Mouse (Mus musculus) mouse embryonic stem cell (cell line): ENCODE data around the gene Zswim4.
"Not testable (repeated sequence)": the region's sequence is repeated elsewhere in the genome, so short reads cannot be mapped to it uniquely, and the experiment has no call there.

Experiments used
- in situ Hi-C, 2 experiments: fragments of 300-500 bp; cut with MboI; formaldehyde crosslinking; loops; 1 replicate in 1 of 2; 3 replicates in 1 of 2; pipeline ENCODE4 v1.14.3; 2019 to 2020; ENCODE audit warnings: low sequenced_read_pairs in 2 of 2, low pct_unique_long_range_greater_than_20kb in 1 of 2, mixed read lengths in 1 of 2; ENCODE audit not compliant: unreplicated experiment in 1 of 2

The Zswim4 gene

DNA sequence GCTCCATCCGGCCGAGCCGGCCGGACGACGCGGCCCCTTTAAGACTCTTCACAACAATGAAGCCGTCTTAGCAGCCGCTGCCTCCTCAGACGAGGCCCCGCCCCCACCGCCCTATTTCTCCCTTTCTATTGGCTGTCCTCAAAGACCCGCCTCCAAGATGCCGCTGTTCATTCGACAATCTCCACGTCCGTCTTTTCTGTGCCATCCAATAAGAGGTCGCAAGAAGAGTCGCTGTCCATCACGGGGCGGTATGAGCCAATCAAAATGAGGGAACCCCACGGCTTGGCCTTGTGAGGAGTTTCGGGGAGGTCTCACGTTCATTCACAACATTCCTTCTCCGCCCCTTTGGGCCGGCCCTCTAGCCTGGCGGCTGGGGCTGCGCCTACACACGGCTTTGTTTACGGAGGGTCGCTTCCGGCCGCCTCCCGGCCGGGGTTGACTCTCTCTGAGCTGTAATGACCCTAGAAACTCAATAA, at the start of gene Zswim4:
TSS of gene Zswim4 (minus strand) at position 58 of the 476 bp plus-strand sequence.
- in situ Hi-C loops, result no loop called here

- in situ Hi-C loops, result not testable (repeated sequence)
Measured at GRCm38 (mm10) chr8:84285665-84286064, 48.8 kb upstream of the Zswim4 start.

DNA sequence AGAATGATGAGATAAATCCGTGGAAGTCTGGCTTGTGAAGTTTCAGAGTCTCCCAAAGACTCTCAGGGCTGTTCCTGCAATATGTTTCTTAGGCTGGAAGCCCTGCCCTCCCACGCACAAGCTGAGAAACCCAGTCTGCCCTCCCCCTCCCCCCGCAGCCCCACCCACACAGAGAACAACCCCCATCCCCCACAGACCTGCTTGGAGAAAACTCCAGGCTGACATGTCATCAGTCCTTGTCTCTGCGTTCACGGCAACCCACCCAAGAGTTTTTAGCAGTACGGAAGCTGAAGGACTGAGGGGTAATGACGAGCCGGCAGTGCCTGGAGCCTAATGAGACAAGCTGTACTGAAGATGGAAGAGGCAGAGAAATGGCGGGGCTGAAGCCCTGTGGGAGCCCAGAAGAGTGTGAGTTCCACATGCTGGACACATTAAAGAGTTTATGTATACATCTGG, 47.8 kb upstream of the Zswim4 start:
- in situ Hi-C loops, result no loop called here

DNA sequence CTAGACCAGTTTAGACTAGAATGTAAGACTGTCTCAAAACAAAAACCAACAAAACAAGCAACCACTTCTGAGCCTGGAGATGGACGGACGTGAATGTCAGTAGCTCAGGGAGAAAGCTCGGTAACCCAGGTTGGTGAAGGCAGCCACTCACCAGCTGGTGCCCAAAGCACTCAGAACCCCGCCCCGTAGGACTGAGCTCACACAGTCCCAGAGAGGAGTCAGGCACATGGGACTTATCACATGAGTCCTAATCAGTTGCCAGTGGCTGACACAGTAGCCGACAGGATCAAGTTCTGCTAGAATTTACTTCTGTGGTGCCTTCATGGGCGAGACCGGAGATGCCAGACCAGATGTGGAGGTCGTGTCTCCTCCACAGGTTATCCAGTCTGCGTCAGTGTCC, 43.9 kb upstream of the Zswim4 start:
- in situ Hi-C loops, result no loop called here

- in situ Hi-C loops, result no loop called here
Measured at GRCm38 (mm10) chr8:84276447-84276846, 39.6 kb upstream of the Zswim4 start.

DNA sequence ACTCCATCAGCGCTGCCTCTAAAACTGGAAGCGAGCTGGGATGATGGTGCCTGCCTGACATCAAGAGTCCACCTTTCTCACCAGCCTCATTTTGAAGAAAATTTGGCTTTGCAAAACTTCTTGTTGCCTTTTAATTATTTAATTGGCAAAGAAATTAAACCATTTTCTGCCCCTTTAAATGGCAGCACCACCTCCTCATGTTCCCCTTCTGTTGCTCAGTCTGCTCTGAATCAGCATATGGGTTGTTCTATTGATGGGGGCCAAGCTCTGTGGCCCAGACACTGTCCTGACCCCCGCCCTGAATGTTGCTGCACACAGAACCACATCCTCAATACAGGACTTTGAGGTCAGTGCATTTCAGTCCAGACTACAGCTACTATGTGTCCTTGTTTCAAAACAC, 37.1 kb upstream of the Zswim4 start:
- in situ Hi-C loops, result no loop called here

GRCm38 (mm10) chr8:84272302-84272701, 35.4 kb upstream of the Zswim4 start:
- in situ Hi-C loops, result no loop called here

- in situ Hi-C loops, result no loop called here
Measured at GRCm38 (mm10) chr8:84269950-84270773, 33.3 kb upstream of the Zswim4 start, which contains the start of gene Ccdc130. Ccdc130 (minus strand) TSS chr8:84270380.

DNA sequence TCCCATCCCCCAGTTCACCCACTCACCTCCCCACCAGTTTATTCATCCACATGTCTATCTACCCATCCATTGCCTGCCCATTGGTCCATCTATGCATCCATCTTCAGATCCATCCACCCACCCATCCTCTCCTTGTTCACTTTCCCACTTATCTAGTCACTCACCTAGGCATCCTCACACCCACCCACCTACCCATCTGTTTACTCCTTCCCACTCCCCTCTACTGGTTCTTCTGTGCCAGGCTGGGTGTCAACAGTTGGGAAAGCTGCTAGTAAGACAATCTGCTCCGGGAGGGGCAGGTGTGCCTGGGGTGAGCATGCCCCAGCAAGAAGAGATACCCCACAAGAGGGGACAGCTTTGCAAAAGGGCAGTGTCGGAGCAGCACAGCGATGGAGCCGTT, 24.2 kb upstream of the Zswim4 start:
- in situ Hi-C loops, result no loop called here

GRCm38 (mm10) chr8:84256822-84257610, 20.2 kb upstream of the Zswim4 start, which contains the start of gene Mri1:
Mri1 (minus strand) TSS chr8:84257326.
- in situ Hi-C loops, result no loop called here

DNA sequence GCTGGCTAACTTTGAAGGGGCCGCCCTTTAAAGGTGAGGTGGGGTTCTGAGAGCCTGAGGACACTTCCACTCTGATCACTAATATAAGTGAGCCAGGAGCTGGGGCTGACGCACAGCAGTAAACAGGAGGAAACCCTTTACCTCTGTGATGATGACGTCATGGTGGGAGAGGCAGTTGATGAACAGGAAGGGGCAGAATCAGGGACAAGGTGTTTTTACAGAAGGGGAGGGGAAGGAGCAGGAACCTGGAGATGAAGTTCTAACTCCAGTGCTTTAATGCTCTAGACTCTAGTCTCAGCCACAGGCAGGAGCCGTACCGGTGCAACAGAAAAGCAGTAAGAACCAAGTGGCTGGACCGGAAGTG, 19.6 kb upstream of the Zswim4 start:
- in situ Hi-C loops, result no loop called here

- in situ Hi-C loops, result no loop called here
Measured at GRCm38 (mm10) chr8:84255858-84256257, 19.0 kb upstream of the Zswim4 start.

DNA sequence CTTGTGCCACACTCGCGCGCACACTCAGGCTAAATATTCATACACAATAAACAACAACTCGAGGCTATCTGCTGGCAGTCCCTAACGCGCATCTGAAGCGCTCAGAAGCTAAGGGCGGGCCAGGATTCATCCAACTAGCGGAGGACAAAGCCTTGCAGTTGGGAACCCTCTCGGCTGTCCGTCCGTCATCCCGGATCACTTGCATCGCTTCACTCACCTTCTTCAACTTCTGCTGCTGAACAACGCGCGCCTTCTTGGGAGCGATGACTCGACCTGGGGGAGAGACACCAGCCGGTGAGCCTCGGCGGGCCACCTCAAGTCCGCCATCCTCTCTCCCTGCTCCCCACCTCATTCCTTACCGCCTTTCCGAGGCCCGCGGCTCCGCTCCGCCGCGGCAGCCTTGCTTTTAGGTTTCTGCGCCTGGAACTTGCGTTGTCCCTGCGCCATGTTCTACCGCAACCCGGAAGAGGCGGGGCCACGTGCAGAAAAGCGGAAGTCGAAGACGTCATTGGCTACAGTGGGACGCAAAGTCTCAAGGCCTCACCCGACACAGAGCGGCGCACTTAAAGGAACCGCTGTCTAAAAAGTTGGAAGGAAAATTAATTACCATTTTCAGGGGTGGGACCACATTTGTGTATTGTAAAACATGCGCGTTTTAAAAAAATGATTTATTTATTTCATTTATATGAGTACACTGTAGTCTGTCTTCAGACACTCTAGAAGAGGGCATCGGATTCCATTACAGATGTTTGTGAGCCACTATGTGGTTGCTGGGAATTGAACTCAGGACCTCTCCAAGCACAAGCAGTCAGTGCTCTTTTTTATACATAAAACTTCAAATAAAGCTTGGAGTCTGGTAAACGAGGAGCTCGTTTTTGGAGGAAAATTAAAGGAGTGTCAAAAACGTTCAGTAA, 12.7 kb upstream of the Zswim4 start, which contains the start of gene D8Ertd738e:
TSS of gene D8Ertd738e (minus strand) at position 463 of the 914 bp plus-strand sequence.
- in situ Hi-C loops, result no loop called here

- in situ Hi-C loops, result no loop called here
Measured at GRCm38 (mm10) chr8:84241821-84242220, 5.0 kb upstream of the Zswim4 start.

DNA sequence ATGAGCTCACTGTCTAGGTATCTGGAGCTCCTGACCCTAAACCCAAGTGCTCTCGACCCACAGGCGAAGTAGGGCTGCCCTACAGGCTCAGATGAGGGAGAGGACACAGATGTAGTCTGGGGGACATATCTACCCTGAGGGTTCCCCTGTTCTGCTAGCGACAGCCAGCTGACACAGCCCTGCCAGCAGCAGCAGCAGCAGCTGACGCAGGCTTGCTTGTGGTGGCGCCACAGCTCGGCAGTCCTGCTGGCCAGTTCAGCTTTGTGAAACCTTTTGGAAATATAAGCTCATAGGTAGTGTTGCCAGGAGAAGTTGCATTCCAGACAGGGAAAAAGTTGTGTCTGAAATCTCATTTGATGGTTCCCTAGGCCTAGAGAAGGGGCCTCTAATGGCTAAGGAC, 4.3 kb upstream of the Zswim4 start:
- in situ Hi-C loops, result no loop called here

DNA sequence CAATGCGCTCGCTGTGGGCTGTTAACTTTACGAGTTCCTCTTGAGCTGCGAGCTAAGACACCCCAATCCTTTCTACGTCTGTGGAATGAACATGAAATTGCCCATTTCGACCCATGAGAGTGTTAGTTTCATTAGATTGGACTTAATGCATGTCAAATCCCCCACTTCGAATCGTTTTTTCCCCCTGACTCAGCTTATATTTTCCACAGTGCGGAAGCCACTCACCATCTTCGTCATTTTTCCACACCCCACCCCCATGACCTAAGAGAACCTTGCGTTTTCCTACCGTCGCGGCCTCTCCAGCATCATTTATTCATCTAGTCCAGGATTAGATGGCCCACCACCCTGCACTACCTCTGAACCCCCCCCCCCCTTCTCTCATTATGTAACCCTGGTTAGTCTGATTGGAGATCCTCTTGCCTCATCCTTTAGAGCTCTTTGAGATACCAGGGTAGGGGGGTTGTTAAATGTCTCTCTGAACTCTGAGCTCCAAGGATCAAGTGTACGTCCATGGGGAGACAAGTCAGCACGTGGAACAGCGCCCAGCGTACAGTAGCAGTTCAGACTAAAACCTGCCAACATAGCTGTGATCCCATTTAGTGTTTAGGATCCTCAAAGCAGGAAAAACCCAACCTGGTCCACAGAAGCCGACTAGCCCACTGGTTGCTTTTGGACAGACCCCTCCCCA, 831 bp upstream of the Zswim4 start:
- in situ Hi-C loops, result no loop called here

DNA sequence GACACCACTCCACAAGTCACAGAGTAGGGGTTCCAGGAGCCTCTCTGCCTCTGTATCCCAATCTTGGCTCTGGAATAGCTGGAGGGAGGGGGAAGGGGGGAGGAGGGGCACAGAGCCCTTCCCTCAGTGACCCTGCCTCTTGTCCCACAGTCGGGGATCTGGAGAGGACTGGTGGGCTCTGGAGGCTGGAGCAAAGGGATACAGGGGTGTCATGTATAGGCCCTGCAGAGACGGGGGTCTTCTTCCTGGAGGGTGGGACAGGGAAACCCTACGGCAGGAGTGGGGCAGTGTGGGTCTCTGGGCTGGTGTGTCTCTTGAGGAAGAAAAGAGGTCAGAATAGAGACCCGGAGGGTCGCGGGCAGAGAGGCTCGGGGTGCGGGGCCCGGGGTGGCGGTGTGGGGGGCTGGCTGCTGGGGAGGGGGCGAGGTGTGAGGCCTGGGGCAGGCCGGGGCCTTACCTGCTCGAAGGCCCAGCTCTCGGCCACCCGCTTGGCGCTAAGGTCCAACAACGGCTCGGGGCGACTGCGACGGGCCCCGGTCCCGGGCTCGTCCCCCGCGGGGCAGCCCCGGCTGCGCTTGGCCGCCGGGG, 351 bp downstream of the Zswim4 start:
- in situ Hi-C loops, result no loop called here
